Mouse (Mus musculus) forelimb bud, embryonic 11.5 days (tissue): ENCODE measurements at regions not wholly inside any gene's neighbourhood (a gene's known extent, or its start where the extent isn't known, plus 50 kb on each side); places are given as distances from the start of the nearest gene placed in this dataset.
A peak's percentile ranks its signal among the peaks of the same experiment; 100 is the strongest.

ENCODE experiments used
- DNase-seq: peaks from one replicate; pipeline ENCODE4 v3.0.0-alpha.2; 2012; ENCODE audit warnings: low read depth, low spot score

- no peak for DNase-seq
Observed at GRCm38 (mm10) chr15:68375166-68375565, 1874.5 kb upstream of the Lrrc6 start.

DNA sequence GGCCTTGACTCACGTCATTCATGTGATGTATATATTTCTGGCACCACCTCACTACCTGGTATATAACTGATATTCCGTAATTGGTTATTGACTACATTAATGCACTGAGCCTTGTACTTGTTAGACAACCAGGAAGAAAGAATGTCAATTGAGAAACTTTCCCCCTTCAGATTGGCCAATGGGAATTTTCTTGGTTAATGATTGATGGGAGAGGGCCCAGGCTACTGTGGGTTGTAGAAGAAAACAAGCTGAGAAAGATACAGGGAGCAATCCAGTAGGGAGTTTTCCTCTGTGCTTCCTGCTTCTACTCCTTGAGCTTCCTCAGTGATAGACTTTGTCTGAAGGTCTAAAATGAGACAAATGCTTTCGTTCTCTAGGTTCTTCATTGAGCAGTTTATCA is 1866.1 kb upstream of the Lrrc6 start:
- DNase-seq: no peak

DNA sequence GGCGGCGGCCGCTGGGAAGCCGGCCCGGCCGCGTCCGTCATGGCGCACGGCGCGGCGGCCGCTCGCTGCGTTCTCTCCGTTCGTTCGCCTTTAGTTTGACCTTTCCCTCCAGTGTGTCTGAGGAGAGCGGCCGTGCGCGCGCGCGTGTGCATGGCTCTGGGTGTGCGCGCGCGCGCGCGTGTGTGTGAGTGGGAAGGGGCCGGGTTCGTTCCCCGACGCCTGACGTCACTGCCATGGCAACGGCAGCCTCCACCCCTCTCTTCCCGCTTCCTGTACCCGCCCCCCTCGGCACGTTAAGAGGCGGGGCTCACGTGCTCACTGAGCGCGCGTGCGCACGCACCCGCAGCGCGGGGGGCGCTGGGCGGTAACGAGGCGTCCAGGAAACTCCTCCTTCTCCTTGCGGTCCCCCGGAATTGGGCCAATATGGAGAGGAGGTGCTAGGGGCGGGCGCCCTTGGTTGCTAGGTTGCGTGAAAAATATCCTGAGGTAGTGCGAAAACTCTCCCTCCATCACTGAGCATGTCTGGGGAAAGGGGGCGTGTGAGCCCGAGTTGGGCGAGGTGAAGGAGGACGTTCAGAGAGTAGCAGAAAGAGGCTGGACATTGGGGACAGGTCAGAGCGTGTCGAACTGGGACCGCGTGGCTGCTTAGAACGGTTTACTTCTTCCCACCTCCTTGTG is 1862.5 kb upstream of the Lrrc6 start:
- peak; percentile 99 for DNase-seq

DNA sequence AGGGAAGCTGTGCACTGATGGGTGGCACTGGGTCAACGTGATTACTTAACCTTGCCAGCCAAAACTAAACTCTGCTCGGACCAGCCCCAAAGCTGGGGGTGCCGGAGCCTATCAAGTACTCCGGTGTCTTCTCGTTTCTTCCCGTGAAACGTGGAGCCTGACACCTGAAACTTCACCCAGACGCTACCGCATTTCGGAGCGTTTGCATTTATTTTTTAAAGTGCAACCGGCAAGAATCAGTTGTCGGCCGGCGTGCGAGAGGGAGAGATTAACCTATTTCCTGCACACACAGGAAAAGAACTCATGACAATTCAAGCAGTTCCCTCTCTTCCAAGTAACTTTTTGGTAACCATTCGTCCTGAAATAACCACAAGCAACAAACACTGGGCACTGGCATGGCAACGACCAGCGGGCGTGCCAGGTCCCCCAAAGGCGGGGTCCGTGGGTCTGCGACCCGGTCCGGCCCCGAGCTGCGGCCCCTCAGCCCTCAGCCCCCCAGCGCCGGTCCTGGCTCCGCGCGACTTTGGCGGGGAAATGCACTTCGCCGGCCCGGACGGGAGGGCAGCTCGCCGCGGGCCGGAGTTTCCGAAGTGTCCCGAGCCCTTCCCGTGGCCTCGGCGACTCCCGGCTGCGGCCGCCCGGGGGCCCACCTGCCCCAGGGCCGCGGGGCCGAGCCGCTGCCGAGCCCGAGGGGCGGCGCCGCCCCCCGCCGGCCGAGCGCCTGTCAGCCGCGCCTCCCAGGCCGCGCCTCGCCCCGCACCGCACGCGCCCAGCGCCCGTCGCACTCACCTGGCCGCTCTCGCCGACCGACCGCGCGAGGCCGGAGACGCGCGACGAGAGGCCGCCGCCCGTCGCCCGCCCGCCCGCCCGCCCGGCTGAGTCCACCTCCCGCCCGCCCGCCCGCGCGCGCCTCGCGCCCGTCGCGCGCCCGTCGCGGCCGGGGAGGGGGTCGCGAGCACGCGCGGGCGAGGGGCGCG is 1861.7 kb upstream of the Lrrc6 start:
- DNase-seq: peak; percentile 17

DNA sequence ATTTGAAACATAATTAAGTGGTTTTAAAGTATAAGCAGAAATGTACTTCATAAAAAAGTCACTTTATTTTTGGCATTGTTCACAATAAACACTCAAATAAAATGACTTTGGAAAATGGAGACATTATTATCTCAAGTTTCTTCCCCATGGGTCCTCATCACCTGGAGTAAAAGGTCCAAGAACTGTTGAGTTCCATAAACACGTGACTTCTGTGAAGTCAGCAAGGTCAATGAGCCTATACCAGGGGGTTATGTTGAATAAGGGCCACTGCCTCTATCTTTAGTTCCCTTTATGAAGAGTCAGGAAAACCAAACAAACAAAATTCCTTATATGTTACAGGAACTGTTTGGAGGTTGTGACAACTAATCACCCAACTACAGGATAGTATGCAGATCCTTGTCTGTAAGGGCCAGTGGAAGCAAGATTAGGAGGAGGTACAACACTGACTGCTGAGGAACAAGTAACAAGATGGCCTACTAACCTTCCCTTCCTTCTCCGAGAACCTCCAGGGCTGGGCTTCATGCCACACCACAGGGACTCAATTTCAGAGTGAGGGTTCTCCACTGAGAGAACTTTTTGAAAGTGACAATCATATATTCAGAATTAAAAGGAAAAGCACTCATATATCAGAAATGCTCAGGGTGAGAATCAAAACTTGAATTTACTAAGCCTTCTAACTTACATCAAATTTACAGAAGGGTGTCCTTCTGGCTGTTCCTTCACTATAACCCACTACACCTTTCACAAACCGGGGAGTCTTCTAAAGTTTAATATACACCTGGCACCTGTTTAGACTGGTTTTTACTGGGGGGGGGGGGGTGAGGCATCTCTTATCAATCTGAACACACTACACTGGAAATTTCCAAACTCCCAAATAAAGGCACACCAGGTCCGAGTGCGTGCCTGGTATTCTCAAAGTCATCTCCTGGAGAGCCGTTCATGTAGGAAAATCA is 1860.5 kb upstream of the Lrrc6 start:
- no peak for DNase-seq

- no peak for DNase-seq
Observed at GRCm38 (mm10) chr15:68359496-68359895, 1858.8 kb upstream of the Lrrc6 start.

DNA sequence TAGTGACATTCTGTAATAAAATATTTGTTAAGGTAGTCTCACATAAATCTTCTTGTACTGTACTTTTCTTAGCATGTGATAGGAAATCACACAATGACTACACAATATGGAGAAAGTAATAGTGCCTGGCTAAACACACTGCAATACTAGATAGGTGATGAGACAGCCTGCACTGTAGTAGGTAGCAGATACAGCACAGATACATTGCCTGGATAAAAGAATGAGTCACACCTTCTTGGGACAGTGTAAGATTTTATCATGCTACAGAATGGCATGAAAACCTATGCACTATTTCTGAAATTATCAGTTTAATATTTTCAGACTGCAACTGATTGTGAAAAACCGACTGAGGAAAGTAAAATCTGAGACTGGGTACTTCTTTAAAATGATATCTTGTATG is 1855.2 kb upstream of the Lrrc6 start:
- DNase-seq: no peak

DNA sequence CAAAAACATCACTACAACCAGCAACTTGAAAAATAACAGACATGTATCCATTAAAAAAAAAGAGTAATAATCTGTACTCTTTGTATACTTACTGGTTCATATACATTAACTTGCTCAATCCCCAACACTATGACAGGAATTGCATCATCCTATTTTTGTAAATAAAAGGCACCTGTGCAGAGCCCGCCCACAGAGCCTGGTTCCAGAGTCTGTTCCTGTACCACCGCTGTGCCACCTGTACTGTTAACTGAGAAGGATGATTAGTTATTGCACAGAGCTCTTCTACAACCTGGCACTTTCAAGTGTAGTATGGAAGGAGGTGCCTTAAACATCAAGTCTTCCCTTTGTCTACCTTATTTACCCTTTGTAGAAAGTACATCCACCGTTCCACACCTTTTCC is 1843.9 kb upstream of the Lrrc6 start:
- no peak for DNase-seq

- DNase-seq: no peak
Observed at GRCm38 (mm10) chr15:68342542-68342941, 1841.8 kb upstream of the Lrrc6 start.

DNA sequence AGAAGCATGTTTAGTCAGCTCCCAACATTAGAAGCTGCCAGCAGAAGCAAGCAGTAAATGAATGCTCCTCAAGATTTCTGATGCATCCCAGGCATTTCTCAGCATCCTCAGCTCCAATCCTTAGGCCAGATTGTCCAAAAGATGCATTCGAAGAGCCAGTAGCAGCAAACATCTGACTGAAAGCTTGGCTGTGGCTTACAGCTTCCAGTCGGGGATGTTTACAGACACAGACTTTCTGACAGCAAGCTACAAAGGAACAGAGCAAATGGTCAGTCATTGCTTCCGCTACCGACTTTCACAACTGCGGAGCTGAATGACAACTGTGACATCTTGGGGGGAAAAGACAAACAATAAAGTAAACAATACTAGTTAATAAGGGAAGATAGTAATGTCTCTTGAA is 1840.3 kb upstream of the Lrrc6 start:
- no peak for DNase-seq

- DNase-seq: no peak
Observed at GRCm38 (mm10) chr15:68337264-68337663, 1836.6 kb upstream of the Lrrc6 start.

GRCm38 (mm10) chr15:68335837-68336236 is 1835.1 kb upstream of the Lrrc6 start:
- no peak for DNase-seq

DNA sequence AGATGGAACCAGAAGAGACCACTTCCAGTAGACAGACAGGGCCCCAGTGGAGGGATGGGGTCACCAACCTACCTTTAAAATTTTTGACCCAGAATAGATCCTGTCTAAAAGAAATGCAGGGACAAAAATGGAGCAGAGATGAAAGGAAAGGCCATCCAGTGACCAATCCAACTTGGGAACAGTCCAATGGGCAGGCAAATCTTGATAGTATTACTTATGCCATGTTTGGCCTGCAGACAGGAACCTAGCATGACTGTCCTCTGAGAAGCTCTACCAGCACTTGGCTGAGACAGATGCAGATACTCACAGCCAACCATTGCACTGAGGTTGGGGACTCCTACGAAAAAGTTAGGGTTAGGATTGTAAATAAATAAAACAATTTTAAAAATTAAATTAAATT is 1815.4 kb upstream of the Lrrc6 start:
- no peak for DNase-seq
